Mouse (Mus musculus): ENCODE measurements around the gene Ttc7.

Ttc7 gene

DNA sequence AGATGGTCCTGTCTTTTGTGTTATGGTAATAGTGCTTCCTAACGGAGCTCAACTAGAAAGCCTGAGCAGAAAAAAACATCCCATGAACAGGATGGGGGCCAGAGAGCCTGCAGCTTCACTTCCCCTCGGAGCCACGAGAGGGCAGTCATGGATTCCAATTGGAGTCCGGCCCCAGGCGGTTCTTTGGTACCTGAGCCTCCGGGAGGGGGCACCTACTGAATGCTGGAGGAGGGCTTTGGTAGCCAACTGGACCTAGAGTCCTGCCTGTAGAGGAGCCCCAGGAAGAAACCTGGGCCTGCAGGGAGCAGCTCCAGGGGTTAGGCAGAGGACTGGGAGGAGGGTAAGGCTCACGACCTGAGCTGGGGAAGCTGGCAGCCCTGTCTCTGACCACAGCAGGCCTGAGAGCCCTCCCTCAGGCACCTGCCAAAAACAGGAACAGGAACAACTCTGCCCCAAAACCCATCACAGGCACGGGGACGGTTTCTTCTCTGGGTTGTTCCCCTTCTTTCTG, 32.4 kb downstream of the Ttc7 start:
- peak; percentile 96 for DNase-seq

- DNase-seq, result no peak
Measured at GRCm38 (mm10) chr17:87315891-87316763, 33.4 kb downstream of the Ttc7 start.

GRCm38 (mm10) chr17:87317271-87317670, 34.6 kb downstream of the Ttc7 start:
- peak; percentile 25 for DNase-seq

DNA sequence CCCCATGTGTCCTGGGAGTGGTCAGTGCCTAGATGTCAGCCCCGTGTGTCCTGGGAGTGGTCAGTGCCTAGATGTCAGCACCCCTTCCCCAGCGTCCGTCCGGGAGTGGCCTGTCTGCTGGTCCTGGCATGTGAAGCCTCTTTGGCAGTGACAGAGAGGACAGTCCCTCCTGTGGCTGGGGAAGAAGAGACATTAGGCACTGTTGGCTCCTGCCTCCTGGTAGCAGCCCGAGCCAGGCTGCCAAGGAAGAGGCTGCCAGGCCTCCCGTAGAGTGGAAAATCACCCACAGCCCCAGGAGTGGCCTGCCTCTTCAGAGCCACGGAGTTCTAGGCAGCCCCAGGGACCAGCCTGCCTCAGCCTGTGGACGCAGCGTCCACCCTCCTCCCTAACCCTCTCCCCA, 35.3 kb downstream of the Ttc7 start:
- no peak for DNase-seq

DNA sequence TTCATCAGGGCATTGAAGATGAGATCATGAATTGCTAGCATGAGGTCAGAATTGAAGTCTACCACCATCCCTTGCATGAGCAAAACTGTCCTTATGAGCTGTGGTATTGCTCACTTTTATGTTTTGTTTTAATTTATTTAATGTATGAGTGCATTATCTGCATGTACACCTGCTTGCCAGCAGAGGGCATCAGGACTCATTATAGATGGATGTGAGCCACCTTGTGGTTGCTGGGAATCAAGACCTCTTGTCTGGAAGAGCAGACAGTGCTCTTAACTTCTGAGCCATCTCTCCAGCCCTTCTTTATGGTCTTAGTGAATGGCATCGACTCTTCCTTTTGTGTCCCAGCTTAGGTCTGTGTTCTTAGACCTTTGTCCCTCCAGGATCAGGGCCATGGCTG, 39.0 kb downstream of the Ttc7 start:
- DNase-seq, result peak; percentile 43

- DNase-seq, result no peak
Measured at GRCm38 (mm10) chr17:87323215-87323614, 40.5 kb downstream of the Ttc7 start.

GRCm38 (mm10) chr17:87325501-87325900, 42.8 kb downstream of the Ttc7 start:
- DNase-seq, result no peak

GRCm38 (mm10) chr17:87326987-87327386, 44.3 kb downstream of the Ttc7 start:
- peak; percentile 74 for DNase-seq

DNA sequence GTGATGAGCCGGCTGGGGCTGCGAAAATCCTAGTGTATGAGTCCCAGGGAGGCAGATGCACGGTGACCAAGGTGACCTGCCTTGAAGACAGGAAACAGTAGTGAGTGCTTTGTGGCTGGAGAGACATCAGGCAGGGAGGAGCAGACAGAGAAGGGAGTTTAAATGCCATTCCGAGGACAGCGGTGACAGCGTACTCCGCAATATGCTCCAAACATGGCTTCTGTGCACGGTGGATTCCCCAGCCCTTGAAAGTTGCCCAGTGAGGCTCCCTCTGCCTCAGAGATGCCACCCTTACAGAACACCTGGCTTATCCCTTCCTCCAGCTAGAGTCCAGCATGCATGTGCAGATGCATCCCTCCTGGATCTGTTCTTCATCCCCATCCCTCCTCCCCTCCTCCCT, 45.0 kb downstream of the Ttc7 start:
- DNase-seq, result no peak

GRCm38 (mm10) chr17:87328177-87328768, 45.6 kb downstream of the Ttc7 start:
- no peak for DNase-seq

DNA sequence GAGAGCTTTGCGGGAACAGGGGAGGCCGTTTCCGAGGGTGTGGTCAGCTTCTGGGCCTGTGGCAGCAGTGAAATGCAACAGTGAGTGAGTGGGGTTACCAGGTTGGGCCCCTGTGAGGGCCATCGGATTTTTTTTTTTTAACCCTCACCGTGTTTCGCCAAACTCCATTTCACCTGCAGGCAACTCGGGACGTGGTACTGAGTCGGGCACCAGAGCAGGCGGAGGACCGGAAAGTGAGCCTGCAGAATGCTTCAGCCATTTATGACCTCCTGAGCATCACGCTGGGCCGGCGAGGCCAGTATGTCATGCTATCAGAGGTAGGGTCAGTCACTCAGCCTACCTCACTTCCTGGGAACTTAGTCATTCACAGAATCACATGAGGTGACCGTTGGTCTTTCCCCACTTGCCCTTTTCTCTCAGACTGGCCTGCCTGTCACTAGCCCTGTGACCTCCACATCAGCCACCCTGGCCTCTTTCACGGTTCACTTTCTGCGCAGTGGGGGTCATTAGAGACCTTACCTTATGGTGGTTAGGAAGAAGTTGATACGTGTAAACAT, 46.5 kb downstream of the Ttc7 start:
- DNase-seq, result no peak

- DNase-seq, result no peak
Measured at GRCm38 (mm10) chr17:87330250-87330920, 47.7 kb downstream of the Ttc7 start.

GRCm38 (mm10) chr17:87330921-87331291, 48.2 kb downstream of the Ttc7 start:
- peak; percentile 52 for DNase-seq

GRCm38 (mm10) chr17:87331336-87332141, 48.9 kb downstream of the Ttc7 start:
- no peak for DNase-seq

DNA sequence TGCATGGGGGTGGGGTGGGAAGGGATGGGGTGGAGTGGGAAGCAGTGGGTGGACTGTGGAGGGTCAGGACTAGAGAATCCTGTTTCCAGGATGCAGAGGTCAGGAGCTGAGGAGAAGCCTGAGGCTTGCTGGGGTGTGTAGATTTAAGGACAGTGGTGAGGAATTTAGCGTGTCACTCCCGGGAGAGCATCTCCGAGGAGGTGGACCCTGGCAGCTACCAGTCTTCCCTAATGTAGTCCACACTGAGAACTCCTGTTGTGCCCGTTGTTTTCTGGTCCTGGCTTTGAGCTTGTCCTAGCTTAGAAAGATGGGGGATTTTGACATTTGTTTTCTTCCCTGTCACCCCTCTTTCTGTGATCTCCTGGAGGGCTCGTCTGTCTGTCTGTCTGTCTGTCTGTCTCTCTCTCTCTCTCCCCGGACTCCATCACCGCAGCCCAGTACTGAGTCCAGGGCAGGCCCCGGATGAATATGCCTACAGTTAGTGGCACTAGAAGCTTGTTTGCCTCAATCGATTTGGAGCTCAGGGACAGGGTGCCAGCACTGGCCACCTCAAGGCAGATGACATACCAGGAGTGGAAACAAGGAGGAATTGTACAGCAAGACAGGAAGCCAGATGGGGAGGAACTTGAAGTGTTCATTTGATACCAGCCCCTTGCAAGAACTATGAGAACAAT, 49.6 kb downstream of the Ttc7 start:
- no peak for DNase-seq

DNA sequence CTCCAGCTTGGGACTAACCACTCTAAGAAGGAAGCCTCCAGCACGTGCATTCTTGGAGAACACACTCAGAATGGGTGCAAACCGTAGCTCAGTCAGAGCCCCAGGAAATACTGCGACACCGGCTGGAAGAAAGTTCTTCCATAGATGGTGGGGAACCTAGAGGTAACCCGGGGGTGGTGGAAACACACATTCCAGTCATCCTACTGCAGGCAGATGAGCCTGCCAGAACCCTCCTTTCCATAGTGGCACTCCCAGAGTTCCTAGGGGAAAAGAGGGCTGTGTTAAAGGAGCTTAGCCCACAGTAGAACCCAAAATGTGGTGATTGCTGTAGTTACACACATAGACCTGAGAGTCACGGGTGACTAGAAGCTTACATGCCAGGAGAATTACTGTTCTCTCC, 50.2 kb downstream of the Ttc7 start:
- DNase-seq, result no peak

DNA sequence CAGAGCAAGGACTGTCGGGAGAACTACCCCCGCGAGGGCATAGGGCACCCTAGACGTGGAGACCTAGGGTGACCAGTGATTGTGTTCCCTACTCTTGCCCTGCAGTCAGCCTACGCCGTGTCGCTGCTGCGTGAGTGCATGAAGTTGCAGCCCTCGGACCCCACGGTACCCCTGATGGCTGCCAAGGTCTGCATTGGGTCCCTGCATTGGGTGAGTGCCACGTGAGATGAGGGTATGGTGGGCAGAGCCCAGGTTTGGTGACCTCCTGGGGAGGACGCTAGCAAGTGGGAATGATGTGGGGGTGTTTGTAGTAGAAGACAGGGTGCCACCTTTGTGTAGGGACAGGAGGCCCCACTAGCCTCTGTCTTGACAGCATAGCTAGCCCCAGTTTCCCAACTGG, 51.5 kb downstream of the Ttc7 start:
- DNase-seq, result no peak

DNA sequence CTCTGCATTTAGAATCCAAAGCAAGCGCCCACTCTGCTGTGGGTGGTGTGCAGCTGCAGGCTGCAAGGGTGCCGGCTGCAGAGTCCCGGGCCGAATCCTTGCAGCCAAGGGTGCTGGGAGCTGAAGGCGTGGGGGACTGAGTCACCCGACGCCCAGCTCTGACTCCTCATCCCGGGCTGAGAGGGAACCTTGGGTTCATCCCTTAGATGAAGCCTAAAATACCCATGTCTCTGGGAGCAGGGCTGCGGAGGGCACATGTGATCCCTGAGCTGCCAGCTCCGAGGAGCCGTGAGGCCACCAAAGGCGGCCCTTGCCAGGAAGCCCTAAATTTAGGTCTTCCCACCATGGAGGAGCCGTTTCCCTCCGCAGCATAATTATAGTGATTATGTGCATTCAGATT, 52.5 kb downstream of the Ttc7 start:
- no peak for DNase-seq

DNA sequence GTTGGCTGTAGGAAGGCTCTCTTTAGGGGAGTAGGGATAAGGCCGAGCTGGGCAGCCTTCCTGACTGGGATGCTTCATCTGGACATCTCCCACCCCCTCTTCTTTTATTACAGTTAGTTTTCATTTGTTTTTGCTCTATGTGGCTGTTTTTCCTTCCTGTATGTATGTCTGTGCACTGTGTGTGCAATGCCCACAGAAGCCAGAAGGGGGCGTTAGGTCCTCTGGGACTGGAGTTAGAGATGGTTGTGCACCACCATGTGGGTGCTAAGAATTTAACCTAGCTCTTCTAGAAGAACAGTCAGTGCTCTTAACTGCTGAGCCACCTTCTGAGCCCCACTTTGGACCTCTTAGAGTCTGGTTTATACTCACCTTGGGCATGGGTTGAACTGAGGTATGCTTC, 53.0 kb downstream of the Ttc7 start:
- no peak for DNase-seq

- no peak for DNase-seq
Measured at GRCm38 (mm10) chr17:87336910-87337309, 54.2 kb downstream of the Ttc7 start.

- no peak for DNase-seq
Measured at GRCm38 (mm10) chr17:87337683-87338082, 55.0 kb downstream of the Ttc7 start.

GRCm38 (mm10) chr17:87339122-87339521, 56.4 kb downstream of the Ttc7 start:
- no peak for DNase-seq
